In the genomic region with DNA sequence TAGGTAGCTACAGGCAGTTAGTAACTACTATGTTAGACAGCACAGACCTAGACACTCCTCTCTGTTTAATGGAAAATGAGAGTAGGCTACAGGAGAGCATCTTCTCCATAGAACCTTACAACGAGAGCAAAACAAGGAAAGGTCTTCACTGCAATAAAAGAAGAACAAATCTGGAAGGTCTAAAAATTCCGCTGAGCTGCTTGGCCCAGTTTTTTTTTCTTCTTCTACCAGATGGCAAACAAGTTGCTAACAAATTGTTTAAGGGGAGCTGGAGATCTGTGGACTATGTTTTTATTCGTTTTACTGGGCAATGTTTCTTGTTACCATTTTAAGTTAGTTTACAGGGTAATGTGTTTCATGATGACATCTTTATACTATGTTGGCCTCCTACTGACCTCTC, we compare ENCODE assay signal across 28 mouse cellular contexts. TPM values are rescaled to one million over a fixed set of nuclear protein-coding genes. Genes with fewer than 3 reads are reported as not detected.
DNase-seq lines count a peak whose midpoint lies in the region; TF ChIP-seq lines count a peak whose summit lies in the region.
"Had no signal": no experiment of that assay in that cellular context is flagged by ENCODE, and none has a peak within 500 bp of the region (broad histone marks: within the 10 kb centered on the region; RNA-seq: fewer than 3 reads in every experiment).

No protein-coding gene starts in this region.

- H3K4me1 ChIP-seq in cortical plate, adult 2 months (ENCODE audit: control insufficient read depth, insufficient read depth, low read length) = peaks cover 2% of the 10 kb centered on the region; the same call in 1 of the 2 replicates
- H3K4me1 ChIP-seq: forebrain, embryonic 10.5 days; hindbrain, embryonic 12.5 days; hindbrain, embryonic 15.5 days had no signal

- DNase-seq in frontal cortex, adult 2 months (ENCODE audit: extremely low spot score in 1 of 2, low spot score in 1 of 2) = peak; percentile 6 to 35
- DNase-seq in frontal cortex, postnatal 14 days (ENCODE audit: low spot score in 2 of 2) = no peak
- DNase-seq in brain, adult 2 months (ENCODE audit: low read depth, low spot score) = peak; percentile 64
- no peak for DNase-seq in yolk sac, embryonic 10.5 days (ENCODE audit: low spot score)
- no peak for DNase-seq in gastrocnemius, postnatal 14 days
- DNase-seq: adrenal gland, adult 2 months; adrenal gland, postnatal 14 days; cerebellum, adult 11-12 months; cerebellum, adult 8-10 months; cerebellum, postnatal 10 days; cerebellum, postnatal 36 days; gastrocnemius, postnatal 10 days; heart, adult 11 months had no signal

- TF ChIP-seq POLR2A in cortical plate, adult 2 months (IDR thresholded peaks at IDR 0.05; ENCODE audit: extremely low read depth, insufficient read depth, low read length) = no peak

- H3K4me3 ChIP-seq in cortical plate, adult 2 months (ENCODE audit: insufficient read depth, low read length) = no peak overlapping the region
- H3K4me3 ChIP-seq: forebrain, embryonic 10.5 days; hindbrain, embryonic 12.5 days; hindbrain, embryonic 15.5 days had no signal

- TF ChIP-seq CTCF in cortical plate, adult 2 months (IDR thresholded peaks at IDR 0.05; ENCODE audit: extremely low read depth, insufficient read depth, low read length) = no peak

- intact Hi-C loops in gastrocnemius, postnatal 14 days (cut with DNase I; ENCODE audit: low total_unique reads) = no loop called here

- peak overlapping the region; percentile 81 for H3K27ac ChIP-seq in cortical plate, adult 2 months (ENCODE audit: insufficient read depth, low read length)
- H3K27ac ChIP-seq: forebrain, embryonic 10.5 days; hindbrain, embryonic 12.5 days; hindbrain, embryonic 15.5 days had no signal

RNA-seq across cellular contexts. Expression of gene Crp, which starts 53.4 kb away (rescaled TPM):
- polyA plus RNA-seq in frontal cortex, adult 2 months (2012; rRNA removed) = not detected in 2 replicates
- not detected in 2 replicates for polyA plus RNA-seq in cortical plate, adult 2 months (2012; rRNA removed)
- not detected for total RNA-seq in gastrocnemius, postnatal 14 days (2021)
- total RNA-seq: gastrocnemius, adult 18-20 months; heart, adult 8-10 months; heart, postnatal 25 days; hematopoietic stem cell, adult 5-6 weeks; MEL had no signal
- polyA plus RNA-seq: adrenal gland, adult 2 months; C2C12; CD4-positive, CD25-positive, alpha-beta regulatory T cell, adult 4 months; embryonic facial prominence, embryonic 11.5 days; embryonic facial prominence, embryonic 14.5 days; forebrain, embryonic 10.5 days; heart, embryonic 14.5 days; heart, postnatal 0 days; hindbrain, embryonic 12.5 days had no signal

Comparison
In these comparisons a context has a peak if more than half of its experiments do, and no peak if none do; other contexts are left out.
1. DNase-seq: peak in frontal cortex, adult 2 months (2 of 2) and brain, adult 2 months (single experiment); none in frontal cortex, postnatal 14 days (0 of 2), yolk sac, embryonic 10.5 days (single experiment) and gastrocnemius, postnatal 14 days (single experiment).